Mouse (Mus musculus): ENCODE results near the gene Abcb6.

GRCm38 (mm10) chr1:75142301-75143261 is 37.6 kb downstream of the Abcb6 start, which contains the start of the genes Cnppd1 and Retreg2:
- no peak for TF ChIP-seq GATA1 (IDR thresholded peaks at IDR 0.05; ENCODE audit: low read length)
- TF ChIP-seq TAL1 (IDR thresholded peaks at IDR 0.05; ENCODE audit: low read length) = no peak

All from erythroblast, embryonic 14.5 days (primary cell).